Mouse (Mus musculus) forebrain, postnatal 0 days (tissue): ENCODE measurements around the gene Cyren. TPM values are rescaled to one million over a fixed set of nuclear protein-coding genes. Genes with fewer than 3 reads are reported as not detected.

Experiments used
- ATAC-seq: fragments of 200-750 bp; cut with Nextera tagmentation; 2 replicates; pipeline ENCODE4 v1.8.0; 2017; ENCODE audit warnings: mild to moderate bottlenecking, moderate library complexity
- DNase-seq: peaks from one replicate; pipeline ENCODE4 v3.0.0-alpha.2; 2015
- H3K27ac ChIP-seq: fragments of 300-500 bp; sonication (generic); 2 replicates; pipeline ENCODE4 v1.5.1; 2014; ENCODE audit warnings: low read depth, mild to moderate bottlenecking, antibody characterized with exemption, low read length, moderate library complexity, mixed read lengths
- H3K27me3 ChIP-seq: fragments of 300-500 bp; sonication (generic); 2 replicates; pipeline ENCODE4 v1.6.1; 2014; ENCODE audit warnings: mild to moderate bottlenecking, low read length, mixed read lengths; ENCODE audit not compliant: insufficient read depth
- H3K36me3 ChIP-seq: fragments of 300-500 bp; sonication (generic); 2 replicates; pipeline ENCODE4 v1.6.1; 2014; ENCODE audit warnings: mild to moderate bottlenecking, moderate library complexity; ENCODE audit not compliant: insufficient read depth
- H3K4me1 ChIP-seq: fragments of 300-500 bp; sonication (generic); 2 replicates; pipeline ENCODE4 v1.6.1; 2014; ENCODE audit warnings: antibody characterized with exemption; ENCODE audit not compliant: insufficient read depth
- H3K4me2 ChIP-seq: fragments of 300-500 bp; sonication (generic); 2 replicates; pipeline ENCODE4 v1.6.1; 2014; ENCODE audit warnings: low read depth, mild to moderate bottlenecking, moderate library complexity
- H3K4me3 ChIP-seq: fragments of 300-500 bp; sonication (generic); 2 replicates; pipeline ENCODE4 v1.5.1; 2014; ENCODE audit warnings: low read depth, low read length, mixed read lengths
- H3K9ac ChIP-seq: fragments of 300-500 bp; sonication (generic); 2 replicates; pipeline ENCODE4 v1.6.1; 2014; ENCODE audit warnings: mild to moderate bottlenecking
- H3K9me3 ChIP-seq: fragments of 300-500 bp; sonication (generic); 2 replicates; pipeline ENCODE4 v1.6.1; 2016; ENCODE audit warnings: low read length
- CTCF ChIP-seq: sonication (generic); IDR thresholded peaks from 2 replicates; pipeline ENCODE4 v1.5.1; 2016; ENCODE audit warnings: antibody characterized with exemption, control low read depth, low read depth
- WGBS: fragments of 180-500 bp; shearing (Covaris S2); extraction: QIAGEN DNeasy Blood & Tissue Kit; methylation state at CpG from one replicate; pipeline ENCODE4 v1.1.7; 2014; 5-methylcytosine and 5-hydroxymethylcytosine counted together
- polyA plus RNA-seq: library from polyadenylated mRNA; unstranded; fragments of >200 nt; fragmentation: Nextera tagmentation; extraction: Ambion mirVana; gene quantifications from 2 replicates; pipeline ENCODE4 v1.2.1, GENCODE M21; 2015
- total RNA-seq: library from RNA; depleted of rRNA; stranded (reverse); fragments of >200 nt; gene quantifications from 2 replicates; pipeline ENCODE4 v1.2.3, GENCODE M21; 2014

Cyren gene
- total and polyA plus RNA-seq, 2 experiments from 2014 or later: 5.0 to 5.7 TPM

DNA sequence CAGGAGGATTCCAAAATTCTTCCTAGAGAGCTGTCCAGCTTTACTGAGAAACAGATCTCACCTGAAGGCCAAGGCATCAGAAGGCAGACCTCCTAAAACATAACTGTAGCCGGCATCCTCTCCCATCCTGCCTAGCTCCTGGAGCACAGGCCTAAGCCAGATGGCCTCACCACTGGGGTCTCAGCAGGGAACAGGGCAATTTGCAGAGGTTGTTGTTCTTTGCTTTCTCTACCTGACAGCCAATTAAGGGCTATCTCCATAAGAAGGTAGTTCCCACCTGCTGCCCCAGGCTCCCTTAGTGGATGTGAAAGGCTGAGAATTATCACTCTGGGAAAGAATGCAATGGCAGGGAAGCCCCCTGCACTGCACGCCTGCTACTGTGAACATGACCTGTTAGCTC, 23.1 kb upstream of the Cyren start:
- ATAC-seq (no peak), DNase-seq (no peak)
- Histone ChIP-seq H3K9ac (no peak overlapping the region), H3K9me3 (no peaks in the 10 kb centered on the region), H3K4me3 (no peak overlapping the region), H3K36me3 (peaks cover 51% of the 10 kb centered on the region), H3K27me3 (no peaks in the 10 kb centered on the region), H3K27ac (no peak overlapping the region), H3K4me2 (no peak overlapping the region), H3K4me1 (no peaks in the 10 kb centered on the region)
- TF ChIP-seq CTCF: no peak
- 80% methylated on average over 2 of the region's 2 CpGs for WGBS

DNA sequence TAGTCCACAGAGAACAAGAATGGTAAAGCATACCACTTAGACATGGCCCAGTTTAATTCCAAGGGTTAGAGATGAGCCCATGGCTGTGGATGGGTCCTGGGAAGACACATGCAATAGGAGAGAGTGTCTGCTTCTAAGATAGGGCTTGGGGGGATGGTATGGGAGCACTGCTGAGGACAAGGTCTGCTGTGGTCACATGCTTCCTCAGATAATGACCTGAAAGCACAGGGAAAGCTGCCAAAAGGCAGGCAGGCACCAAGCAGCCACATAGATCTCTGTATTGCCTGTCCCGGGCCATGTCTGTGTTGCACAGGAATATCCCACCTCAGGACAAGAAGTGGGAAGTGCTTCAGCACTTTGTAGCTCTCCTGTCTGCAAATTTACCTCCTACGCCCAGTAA, 21.3 kb upstream of the Cyren start:
- Histone ChIP-seq H3K9ac (no peak overlapping the region), H3K4me1 (no peaks in the 10 kb centered on the region), H3K36me3 (peaks cover 59% of the 10 kb centered on the region), H3K27ac (no peak overlapping the region), H3K9me3 (no peaks in the 10 kb centered on the region), H3K4me2 (no peak overlapping the region), H3K4me3 (no peak overlapping the region), H3K27me3 (no peaks in the 10 kb centered on the region)
- WGBS: 96% methylated on average over 2 of the region's 2 CpGs
- DNase-seq: no peak
- no peak for ATAC-seq
- TF ChIP-seq CTCF: no peak

DNA sequence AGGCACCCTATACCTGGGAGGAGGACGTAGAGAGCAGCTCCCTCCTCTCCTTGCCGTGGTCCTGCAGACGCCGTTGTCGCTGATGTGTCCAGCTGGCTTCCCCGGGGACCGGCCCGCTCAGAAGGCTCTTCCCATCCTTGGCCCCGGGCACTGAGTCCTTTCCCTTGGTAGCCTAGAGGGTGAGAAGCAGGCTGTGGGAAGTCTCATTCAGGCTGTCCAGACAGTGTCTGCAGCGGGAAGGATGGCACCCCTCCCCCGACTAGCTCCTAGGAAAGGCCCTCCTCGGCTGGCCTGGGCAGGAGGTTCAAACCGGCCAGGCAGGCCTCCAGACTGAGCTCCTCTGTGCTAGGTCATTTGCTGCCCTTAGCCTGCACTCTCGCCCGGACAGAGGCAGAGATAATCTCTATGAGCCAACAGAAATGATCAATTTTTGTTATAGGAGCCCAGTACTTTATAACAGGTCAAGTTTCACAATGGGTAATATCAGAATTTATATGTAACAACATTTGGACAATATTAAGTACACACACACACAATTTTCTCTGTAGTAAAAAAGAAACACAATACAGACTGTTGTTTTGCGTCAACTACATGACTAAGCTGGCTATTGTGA, 18.4 kb upstream of the Cyren start:
- Histone ChIP-seq H3K27ac (no peak overlapping the region), H3K4me3 (no peak overlapping the region), H3K27me3 (no peaks in the 10 kb centered on the region), H3K9me3 (no peaks in the 10 kb centered on the region), H3K4me2 (no peak overlapping the region), H3K9ac (no peak overlapping the region), H3K4me1 (no peaks in the 10 kb centered on the region), H3K36me3 (peaks cover 67% of the 10 kb centered on the region)
- no peak for TF ChIP-seq CTCF
- no peak for ATAC-seq
- no peak for DNase-seq
- 55% methylated on average over 16 of the region's 16 CpGs for WGBS

DNA sequence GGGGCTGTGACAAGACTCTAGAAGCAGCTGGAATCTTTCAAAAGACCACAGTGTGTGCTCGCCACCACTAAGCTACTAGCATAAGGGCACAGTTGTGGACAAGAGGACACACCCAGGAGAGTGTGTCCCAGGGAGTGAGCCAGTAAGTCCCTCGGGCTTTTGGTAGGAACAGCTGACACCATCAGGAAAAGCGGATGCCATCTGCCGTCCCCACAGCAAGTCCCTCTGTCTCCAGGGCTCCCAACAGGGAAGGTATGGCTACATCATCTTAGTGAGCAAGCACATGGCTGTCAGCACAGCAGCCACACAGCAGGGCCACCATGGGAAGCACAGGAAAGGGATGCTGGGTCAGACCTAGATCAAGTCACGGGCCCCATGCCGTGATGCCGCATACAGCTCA, 17.7 kb upstream of the Cyren start:
- H3K36me3 ChIP-seq: peaks cover 69% of the 10 kb centered on the region
- H3K4me3 ChIP-seq: no peak overlapping the region
- H3K9ac ChIP-seq: no peak overlapping the region
- TF ChIP-seq CTCF: no peak
- WGBS: 86% methylated on average over 7 of the region's 7 CpGs
- no peak overlapping the region for H3K27ac ChIP-seq
- DNase-seq: no peak
- no peaks in the 10 kb centered on the region for H3K9me3 ChIP-seq
- no peak overlapping the region for H3K4me2 ChIP-seq
- no peak for ATAC-seq
- no peaks in the 10 kb centered on the region for H3K4me1 ChIP-seq
- no peaks in the 10 kb centered on the region for H3K27me3 ChIP-seq

DNA sequence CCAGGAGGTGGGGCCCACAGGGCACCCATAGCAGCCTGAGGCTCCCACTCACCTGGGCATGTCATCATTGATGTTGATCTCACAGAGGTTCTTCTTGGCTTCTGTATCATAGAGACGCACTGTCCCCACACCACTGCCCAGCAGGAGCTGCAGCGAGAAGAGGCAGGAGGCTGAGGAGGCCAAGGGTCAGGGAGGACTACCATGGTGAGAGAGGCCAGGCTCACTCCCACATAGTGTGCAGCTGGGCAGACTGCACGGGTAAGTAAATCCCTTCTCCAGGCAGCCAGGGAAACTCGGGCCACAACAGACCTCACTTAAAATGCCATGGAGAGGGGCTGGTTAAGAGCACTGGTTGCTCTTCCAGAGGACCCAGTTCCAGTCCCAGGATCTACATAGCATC, 11.3 kb upstream of the Cyren start:
- no peaks in the 10 kb centered on the region for H3K9me3 ChIP-seq
- H3K4me1 ChIP-seq: no peaks in the 10 kb centered on the region
- WGBS: 67% methylated on average over 4 of the region's 4 CpGs
- peaks cover 78% of the 10 kb centered on the region for H3K36me3 ChIP-seq
- no peak for ATAC-seq
- H3K4me2 ChIP-seq: no peak overlapping the region
- no peak overlapping the region for H3K4me3 ChIP-seq
- no peak for DNase-seq
- no peaks in the 10 kb centered on the region for H3K27me3 ChIP-seq
- TF ChIP-seq CTCF: no peak
- no peak overlapping the region for H3K9ac ChIP-seq
- H3K27ac ChIP-seq: no peak overlapping the region

GRCm38 (mm10) chr6:34887131-34887850, 9.4 kb upstream of the Cyren start:
- DNase-seq (peak; percentile 16), ATAC-seq (peak; percentile 75)
- Histone ChIP-seq H3K4me3 (no peak overlapping the region), H3K27ac (no peak overlapping the region), H3K9ac (no peak overlapping the region), H3K4me2 (no peak overlapping the region), H3K27me3 (no peaks in the 10 kb centered on the region), H3K36me3 (peaks cover 69% of the 10 kb centered on the region), H3K9me3 (no peaks in the 10 kb centered on the region), H3K4me1 (no peaks in the 10 kb centered on the region)
- 21% methylated on average over 6 of the region's 6 CpGs for WGBS
- TF ChIP-seq CTCF: no peak

GRCm38 (mm10) chr6:34884724-34885123, 6.9 kb upstream of the Cyren start:
- 92% methylated on average over 7 of the region's 7 CpGs for WGBS
- no peaks in the 10 kb centered on the region for H3K27me3 ChIP-seq
- TF ChIP-seq CTCF: no peak
- H3K9ac ChIP-seq: no peak overlapping the region
- H3K9me3 ChIP-seq: no peaks in the 10 kb centered on the region
- no peak for ATAC-seq
- H3K4me2 ChIP-seq: no peak overlapping the region
- no peak overlapping the region for H3K4me3 ChIP-seq
- no peaks in the 10 kb centered on the region for H3K4me1 ChIP-seq
- peaks cover 53% of the 10 kb centered on the region for H3K36me3 ChIP-seq
- no peak for DNase-seq
- no peak overlapping the region for H3K27ac ChIP-seq
